Mouse (Mus musculus) liver, embryonic 13.5 days (tissue): Measurements from ENCODE around the gene Myb. TPM values are rescaled to one million over a fixed set of nuclear protein-coding genes. Genes with fewer than 3 reads are reported as not detected.

Experiments
- ATAC-seq: fragments of 200-750 bp; cut with Nextera tagmentation; 2 replicates; pipeline ENCODE4 v1.8.0; 2017; ENCODE audit warnings: low read depth, mild to moderate bottlenecking, moderate number of reproducible peaks, moderate library complexity
- DNase-seq: peaks from one replicate; pipeline ENCODE4 v3.0.0; 2022
- H3K27ac ChIP-seq: fragments of 300-500 bp; sonication (generic); 2 replicates; pipeline ENCODE4 v1.5.1; 2015; ENCODE audit warnings: moderate library complexity, mild to moderate bottlenecking, inconsistent platforms
- H3K27me3 ChIP-seq: fragments of 300-500 bp; sonication (generic); 2 replicates; pipeline ENCODE4 v1.6.1; 2015; ENCODE audit warnings: mild to moderate bottlenecking, inconsistent platforms
- H3K36me3 ChIP-seq: fragments of 300-500 bp; sonication (generic); 2 replicates; pipeline ENCODE4 v1.6.1; 2015; ENCODE audit warnings: mild to moderate bottlenecking, inconsistent platforms
- H3K4me1 ChIP-seq: fragments of 300-500 bp; sonication (generic); replicated peaks from 2 replicates; pipeline ENCODE4 v1.6.1; 2015; ENCODE audit warnings: inconsistent platforms
- H3K4me2 ChIP-seq: fragments of 300-500 bp; sonication (generic); 2 replicates; pipeline ENCODE4 v1.6.1; 2015; ENCODE audit warnings: inconsistent platforms, mild to moderate bottlenecking, moderate library complexity
- H3K4me3 ChIP-seq: fragments of 300-500 bp; sonication (generic); replicated peaks from 2 replicates; pipeline ENCODE4 v1.5.1; 2015; ENCODE audit warnings: mild to moderate bottlenecking, inconsistent platforms
- H3K9ac ChIP-seq: fragments of 300-500 bp; sonication (generic); 2 replicates; pipeline ENCODE4 v1.6.1; 2015; ENCODE audit warnings: mild to moderate bottlenecking, inconsistent platforms
- H3K9me3 ChIP-seq: fragments of 300-500 bp; sonication (generic); replicated peaks from 2 replicates; pipeline ENCODE4 v1.6.1; 2016; ENCODE audit warnings: inconsistent platforms
- WGBS: fragments of 180-500 bp; shearing (Covaris S2); methylation state at CpG from one replicate; pipeline ENCODE4 v1.1.7; 2015; ENCODE audit not compliant: insufficient replicate concordance; 5-methylcytosine and 5-hydroxymethylcytosine counted together
- polyA plus RNA-seq: library from polyadenylated mRNA; unstranded; fragments of >200 nt; fragmentation: Nextera tagmentation; extraction: Ambion mirVana; gene quantifications from 2 replicates; pipeline ENCODE4 v1.2.1, GENCODE M21; 2015

Gene Myb
- polyA plus RNA-seq, 1 experiment from 2014 or later, result 15.0 TPM

- no peak overlapping the region for H3K9ac ChIP-seq
- H3K4me1 ChIP-seq, result no peaks in the 10 kb centered on the region
- H3K36me3 ChIP-seq, result no peaks in the 10 kb centered on the region
- no peak overlapping the region for H3K27ac ChIP-seq
- H3K9me3 ChIP-seq, result no peaks in the 10 kb centered on the region; the same call in 1 of the 2 replicates
- no peak for ATAC-seq
- WGBS, result 84% methylated on average over 6 of the region's 6 CpGs
- no peaks in the 10 kb centered on the region for H3K27me3 ChIP-seq
- no peak for DNase-seq
- no peak overlapping the region for H3K4me2 ChIP-seq
- no peak overlapping the region for H3K4me3 ChIP-seq
These were observed 7.1 kb upstream of the Myb start for GRCm38 (mm10) chr10:21167842-21168241.

DNA sequence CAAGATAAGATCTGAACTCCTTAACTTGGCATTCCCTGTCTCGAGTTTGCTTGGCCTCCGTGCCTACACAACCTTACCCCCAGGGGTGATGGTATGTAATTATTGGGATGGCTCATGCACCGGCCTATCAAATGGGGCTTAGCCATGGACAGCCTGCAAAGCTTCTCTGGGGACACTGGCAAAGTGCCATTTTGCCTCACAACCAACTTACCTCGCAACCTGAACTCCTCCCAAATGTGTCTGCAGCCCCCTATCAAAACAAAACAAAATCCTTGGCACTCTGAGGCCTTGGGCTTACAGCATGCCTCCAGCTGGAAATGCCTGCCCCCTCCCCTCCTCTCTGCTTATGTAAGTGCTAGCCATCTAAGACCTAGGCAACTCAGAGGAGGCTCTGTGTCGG lies 6.4 kb upstream of the Myb start:
- 0 out of 2 replicates have a peak, but pooled peaks cover 2% of the 10 kb centered on the region for H3K27me3 ChIP-seq
- H3K9me3 ChIP-seq, result no peaks in the 10 kb centered on the region; the same call in 1 of the 2 replicates
- ATAC-seq (no peak), DNase-seq (no peak)
- no peak overlapping the region for H3K4me2 ChIP-seq
- H3K27ac ChIP-seq, result no peak overlapping the region
- H3K4me1 ChIP-seq, result no peaks in the 10 kb centered on the region
- 80% methylated on average over 5 of the region's 5 CpGs for WGBS
- no peak overlapping the region for H3K4me3 ChIP-seq
- no peak overlapping the region for H3K9ac ChIP-seq
- H3K36me3 ChIP-seq, result no peaks in the 10 kb centered on the region

- Histone ChIP-seq H3K36me3 (no peaks in the 10 kb centered on the region), H3K27ac (no peak overlapping the region), H3K9me3 (no peaks in the 10 kb centered on the region; the same call in 1 of the 2 replicates), H3K4me2 (no peak overlapping the region), H3K4me3 (no peak overlapping the region), H3K9ac (no peak overlapping the region), H3K27me3 (0 out of 2 replicates have a peak, but pooled peaks cover 2% of the 10 kb centered on the region), H3K4me1 (peaks cover 14% of the 10 kb centered on the region)
- ATAC-seq (no peak), DNase-seq (no peak)
- 86% methylated on average over 4 of the region's 4 CpGs for WGBS
These were observed 4.6 kb upstream of the Myb start for GRCm38 (mm10) chr10:21165411-21165810.

DNA sequence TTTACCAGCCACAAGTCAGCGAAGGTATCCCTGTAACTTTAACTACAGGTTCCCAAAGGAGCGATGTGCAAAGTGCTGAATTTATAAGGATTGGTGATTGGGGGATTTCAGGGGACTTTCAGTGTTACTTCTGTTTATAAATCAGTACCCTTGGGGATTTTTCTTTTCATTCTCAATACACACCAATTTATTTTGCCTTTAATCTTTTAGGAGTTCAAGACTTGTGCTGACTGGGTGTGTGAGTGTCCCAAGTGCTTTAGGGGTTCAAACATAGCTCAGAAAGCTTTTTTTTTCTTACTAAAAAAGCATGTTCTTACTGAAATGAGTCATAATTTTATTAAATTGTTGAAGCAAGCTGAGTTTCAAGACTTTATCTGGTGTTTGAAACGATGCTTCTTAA lies 1.3 kb upstream of the Myb start:
- H3K9me3 ChIP-seq, result no peaks in the 10 kb centered on the region
- H3K27me3 ChIP-seq, result 0 out of 2 replicates have a peak, but pooled peaks cover 2% of the 10 kb centered on the region
- H3K9ac ChIP-seq, result no peak overlapping the region
- H3K4me3 ChIP-seq, result no peak overlapping the region; the same call in 1 of the 2 replicates
- DNase-seq (no peak), ATAC-seq (no peak)
- H3K4me2 ChIP-seq, result peak overlapping the region; percentile 100
- WGBS, result 55% methylated on average over 3 of the region's 3 CpGs
- H3K27ac ChIP-seq, result no peak overlapping the region
- no peaks in the 10 kb centered on the region for H3K36me3 ChIP-seq
- H3K4me1 ChIP-seq, result peaks cover 40% of the 10 kb centered on the region

DNA sequence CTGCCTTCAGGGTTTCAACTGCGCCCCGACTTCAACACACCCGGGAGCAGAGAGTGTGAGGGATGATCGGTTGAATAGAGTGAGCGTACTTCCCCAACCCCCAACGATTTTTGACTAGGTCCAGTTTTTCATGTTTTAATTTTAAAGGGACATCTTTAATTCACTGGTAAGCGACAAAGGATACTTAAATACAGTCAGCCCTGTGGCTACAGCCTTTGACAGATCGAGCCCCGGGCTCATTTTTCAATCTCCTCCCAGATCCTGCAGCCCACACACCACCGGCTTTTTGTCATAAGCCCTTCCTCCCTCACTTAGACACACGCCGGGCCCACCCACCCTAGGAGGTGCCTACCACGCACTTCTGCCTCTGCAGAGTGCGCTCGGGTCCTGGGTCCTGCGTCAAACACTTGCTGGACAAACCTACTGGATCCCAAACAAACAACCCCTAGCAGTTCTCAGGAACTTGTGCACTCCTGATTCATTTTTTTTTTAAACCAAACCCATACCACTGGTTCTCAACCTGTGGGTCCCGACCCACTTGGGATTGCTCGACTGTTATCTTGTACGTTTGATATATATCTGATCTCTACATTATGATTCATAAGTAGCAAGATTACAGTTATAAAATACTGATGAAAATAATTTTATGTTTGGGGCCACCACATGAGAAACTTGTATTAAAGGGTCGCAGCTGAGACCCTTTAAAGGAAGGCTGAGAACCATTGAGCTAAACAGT lies 743 bp upstream of the Myb start:
- H3K4me2 ChIP-seq, result peak overlapping the region; percentile 100
- 4% methylated on average over 20 of the region's 20 CpGs for WGBS
- ATAC-seq (peak; percentile 34), DNase-seq (peak; percentile 26)
- H3K4me3 ChIP-seq, result peak overlapping the region; percentile 81
- no peaks in the 10 kb centered on the region for H3K9me3 ChIP-seq
- peak overlapping the region; percentile 87 for H3K27ac ChIP-seq
- peaks cover 44% of the 10 kb centered on the region for H3K4me1 ChIP-seq
- H3K9ac ChIP-seq, result peak overlapping the region; percentile 85
- 0 out of 2 replicates have a peak, but pooled peaks cover 2% of the 10 kb centered on the region for H3K27me3 ChIP-seq
- no peaks in the 10 kb centered on the region for H3K36me3 ChIP-seq

- Histone ChIP-seq H3K27me3 (0 out of 2 replicates have a peak, but pooled peaks cover 2% of the 10 kb centered on the region), H3K9ac (peak overlapping the region; percentile 85), H3K4me3 (peak overlapping the region; percentile 81), H3K27ac (peak overlapping the region; percentile 87), H3K36me3 (no peaks in the 10 kb centered on the region), H3K4me2 (peak overlapping the region; percentile 100), H3K9me3 (no peaks in the 10 kb centered on the region), H3K4me1 (peaks cover 48% of the 10 kb centered on the region)
- ATAC-seq (peak; percentile 47), DNase-seq (peak; percentile 36)
- WGBS, result under 1% methylated on average over 44 of the region's 44 CpGs
These were observed 938 bp downstream of the Myb start for GRCm38 (mm10) chr10:21159697-21160394.

DNA sequence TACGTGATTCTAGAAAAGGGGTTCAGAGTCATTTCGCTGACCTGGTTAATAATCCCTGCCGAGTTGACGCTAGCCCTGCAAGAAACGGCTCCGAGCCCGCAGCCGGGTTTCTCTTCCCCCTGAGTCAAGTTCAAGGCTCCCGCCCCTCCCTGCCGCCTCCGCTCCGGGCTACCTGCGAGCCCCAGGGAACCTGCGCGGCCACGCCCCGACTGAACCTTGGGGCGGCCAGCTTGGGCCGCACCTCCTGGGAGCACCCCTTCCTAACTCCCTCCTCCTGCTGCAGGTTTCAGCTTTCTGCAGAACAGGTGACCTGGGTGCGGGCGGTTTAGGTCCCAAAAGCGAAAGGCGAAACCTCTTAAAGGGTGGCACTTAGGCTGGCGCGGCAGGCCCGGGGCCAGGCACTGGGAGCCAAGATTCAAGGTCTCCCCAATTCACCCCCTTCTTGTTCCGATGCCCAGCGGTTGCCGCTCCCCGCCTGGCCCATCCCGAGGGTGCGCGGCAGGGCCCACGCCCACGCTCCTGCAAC lies 1.8 kb downstream of the Myb start:
- Histone ChIP-seq H3K9me3 (no peaks in the 10 kb centered on the region), H3K27me3 (0 out of 2 replicates have a peak, but pooled peaks cover 2% of the 10 kb centered on the region), H3K4me1 (peaks cover 48% of the 10 kb centered on the region), H3K4me2 (peak overlapping the region; percentile 100), H3K27ac (peak overlapping the region; percentile 87), H3K36me3 (no peaks in the 10 kb centered on the region), H3K9ac (peak overlapping the region; percentile 85), H3K4me3 (peak overlapping the region; percentile 81)
- DNase-seq (peak; percentile 50), ATAC-seq (peak; percentile 47)
- 1% methylated on average over 35 of the region's 35 CpGs for WGBS

GRCm38 (mm10) chr10:21158111-21158917 lies 2.5 kb downstream of the Myb start:
- Histone ChIP-seq H3K27ac (peak overlapping the region; percentile 87), H3K9ac (peak overlapping the region; percentile 85), H3K4me1 (peaks cover 53% of the 10 kb centered on the region), H3K4me2 (peak overlapping the region; percentile 100), H3K9me3 (no peaks in the 10 kb centered on the region), H3K27me3 (0 out of 2 replicates have a peak, but pooled peaks cover 2% of the 10 kb centered on the region), H3K4me3 (peak overlapping the region; percentile 81), H3K36me3 (peaks cover 4% of the 10 kb centered on the region; the same call in 1 of the 2 replicates)
- DNase-seq (peak; percentile 62), ATAC-seq (0 out of 2 replicates have a peak, but pooled peaks have one; percentile 9)
- under 1% methylated on average over 19 of the region's 19 CpGs for WGBS

DNA sequence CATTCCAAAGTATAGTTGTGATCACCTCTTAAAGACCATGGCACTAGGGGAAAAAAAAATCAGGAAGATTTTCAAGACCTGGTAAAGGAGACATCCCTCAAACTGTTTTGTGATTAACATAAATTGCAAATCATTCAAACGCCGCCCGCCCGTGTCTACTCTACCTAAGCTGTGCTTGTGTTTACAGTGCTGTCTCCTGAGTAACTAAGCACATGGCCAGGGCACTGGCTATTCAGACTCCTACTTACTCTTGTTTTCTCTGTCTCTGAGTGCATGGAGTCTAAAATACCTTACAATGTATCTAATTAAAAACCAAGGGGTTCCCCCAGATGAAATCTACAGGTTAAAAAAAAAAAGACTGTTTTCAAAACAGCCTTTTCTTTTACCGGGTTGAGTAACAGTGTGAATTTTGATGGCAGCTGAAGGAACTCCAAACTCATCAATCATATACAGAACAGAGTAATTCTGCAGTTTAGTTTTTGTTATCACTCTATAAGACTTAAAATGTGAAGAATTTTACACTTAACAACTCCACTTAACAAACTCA lies 3.8 kb downstream of the Myb start:
- H3K9ac ChIP-seq, result no peak overlapping the region
- H3K36me3 ChIP-seq, result peaks cover 12% of the 10 kb centered on the region
- no peaks in the 10 kb centered on the region for H3K9me3 ChIP-seq
- H3K27me3 ChIP-seq, result no peaks in the 10 kb centered on the region
- DNase-seq, result no peak
- no peak overlapping the region for H3K27ac ChIP-seq
- H3K4me1 ChIP-seq, result peaks cover 53% of the 10 kb centered on the region
- 25% methylated on average over 5 of the region's 5 CpGs for WGBS
- no peak for ATAC-seq
- peak overlapping the region; percentile 21; the same call in 1 of the 2 replicates for H3K4me2 ChIP-seq
- no peak overlapping the region for H3K4me3 ChIP-seq

DNA sequence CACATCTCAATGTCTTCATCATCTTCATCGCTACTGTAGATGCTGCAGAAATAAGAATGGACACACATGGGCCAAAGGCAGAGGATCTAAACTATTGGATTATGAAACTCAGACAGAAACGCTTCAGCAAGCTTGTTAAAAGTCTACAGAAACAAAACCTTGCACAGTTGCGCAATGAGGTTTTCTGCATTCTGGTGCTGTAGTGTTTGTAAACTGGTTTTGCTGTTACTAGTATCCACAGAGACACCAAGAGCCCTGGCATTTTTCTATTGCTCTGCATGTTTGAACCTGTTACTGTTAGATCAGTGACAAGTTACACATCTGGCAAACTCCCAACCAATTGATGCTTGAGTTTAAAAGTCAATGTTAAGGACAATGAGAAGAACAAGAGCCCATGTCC lies 4.4 kb downstream of the Myb start:
- Histone ChIP-seq H3K9ac (no peak overlapping the region), H3K27ac (no peak overlapping the region; the same call in 1 of the 2 replicates), H3K4me3 (no peak overlapping the region), H3K4me2 (peak overlapping the region; percentile 6; the same call in 1 of the 2 replicates), H3K4me1 (peaks cover 49% of the 10 kb centered on the region), H3K36me3 (peaks cover 16% of the 10 kb centered on the region), H3K9me3 (no peaks in the 10 kb centered on the region), H3K27me3 (no peaks in the 10 kb centered on the region)
- 81% methylated on average over 3 of the region's 3 CpGs for WGBS
- ATAC-seq (no peak), DNase-seq (no peak)
